Mouse (Mus musculus) myocyte (in vitro differentiated cells): Measurements from ENCODE around the gene Orc3. TPM values are rescaled to one million over a fixed set of nuclear protein-coding genes. Genes with fewer than 3 reads are reported as not detected.

Experiments
- H3K27me3 ChIP-seq: one replicate; pipeline ENCODE4 v1.6.1; 2011; ENCODE audit not compliant: control insufficient read depth, insufficient read depth, insufficient read length
- H3K36me3 ChIP-seq: one replicate; pipeline ENCODE4 v1.6.1; 2011; ENCODE audit not compliant: control insufficient read depth, insufficient read depth
- H3K4me2 ChIP-seq: one replicate; pipeline ENCODE4 v1.6.1; 2011; ENCODE audit warnings: low read depth, control low read depth
- H3K4me3 ChIP-seq: one replicate; pipeline ENCODE4 v1.5.1; 2011; ENCODE audit warnings: mild to moderate bottlenecking, control low read depth, moderate library complexity
- H3K79me2 ChIP-seq: one replicate; pipeline ENCODE4 v1.6.1; 2011; ENCODE audit not compliant: control insufficient read depth, insufficient read depth
- H3ac ChIP-seq: one replicate; pipeline ENCODE4 v1.6.1; 2011; ENCODE audit not compliant: control insufficient read depth, insufficient read length
- CEBPB ChIP-seq: IDR thresholded peaks from 2 replicates; pipeline ENCODE4 v1.6.1; 2011; ENCODE audit warnings: mild to moderate bottlenecking, moderate library complexity; ENCODE audit not compliant: poor library complexity, insufficient read depth, severe bottlenecking
- E2F4 ChIP-seq: IDR thresholded peaks from one replicate; pipeline ENCODE4 v1.6.1; 2011; ENCODE audit warnings: mild to moderate bottlenecking, control low read depth, moderate library complexity; ENCODE audit not compliant: insufficient read depth
- MAX ChIP-seq: IDR thresholded peaks from one replicate; pipeline ENCODE4 v1.6.1; 2011; ENCODE audit warnings: low read depth, mild to moderate bottlenecking, control low read depth
- MYOD1 ChIP-seq, 3 experiments: IDR thresholded peaks; one replicate each; pipeline ENCODE4 v1.6.1; 2011; ENCODE audit warnings: control low read depth in 2 of 3, low read depth in 2 of 3, mild to moderate bottlenecking in 2 of 3, moderate library complexity in 1 of 3; ENCODE audit not compliant: insufficient read length in 2 of 3, control insufficient read depth in 1 of 3
- MYOG ChIP-seq, 3 experiments: IDR thresholded peaks; one replicate each; pipeline ENCODE4 v1.6.1; 2011; ENCODE audit warnings: control low read depth in 2 of 3, low read depth in 2 of 3, mild to moderate bottlenecking in 2 of 3; ENCODE audit not compliant: insufficient read length in 2 of 3, control insufficient read depth in 1 of 3, insufficient read depth in 1 of 3
- POLR2A ChIP-seq: IDR thresholded peaks from one replicate; pipeline ENCODE4 v1.6.1; 2011; ENCODE audit warnings: low read depth, mild to moderate bottlenecking, control low read depth, moderate library complexity; ENCODE audit not compliant: insufficient read length
- POLR2AphosphoS2 ChIP-seq: IDR thresholded peaks from one replicate; pipeline ENCODE4 v1.6.1; 2011; ENCODE audit warnings: low read depth, control low read depth; ENCODE audit not compliant: insufficient read length
- REST ChIP-seq: IDR thresholded peaks from one replicate; pipeline ENCODE4 v1.6.1; 2011; ENCODE audit warnings: mild to moderate bottlenecking, control low read depth, moderate library complexity; ENCODE audit not compliant: insufficient read depth, insufficient read length
- SRF ChIP-seq: IDR thresholded peaks from one replicate; pipeline ENCODE4 v1.6.1; 2011; ENCODE audit warnings: low read depth; ENCODE audit not compliant: control insufficient read depth, insufficient read length
- TCF12 ChIP-seq: IDR thresholded peaks from one replicate; pipeline ENCODE4 v1.6.1; 2011; ENCODE audit warnings: mild to moderate bottlenecking, control low read depth; ENCODE audit not compliant: poor library complexity, insufficient read depth, severe bottlenecking
- TCF3 ChIP-seq: IDR thresholded peaks from one replicate; pipeline ENCODE4 v1.6.1; 2011; ENCODE audit warnings: low read depth, control low read depth; ENCODE audit not compliant: insufficient read length
- USF1 ChIP-seq: IDR thresholded peaks from one replicate; pipeline ENCODE4 v1.6.1; 2011; ENCODE audit warnings: low read depth, mild to moderate bottlenecking, control low read depth, moderate library complexity
- polyA plus RNA-seq: library from polyadenylated mRNA; unstranded; fragments of >200 nt; fragmentation: generic; extraction: Trizol; gene quantifications from one replicate; pipeline ENCODE4 v1.2.1, GENCODE M21; 2012; ENCODE audit warnings: missing spikeins

Orc3 gene
- polyA plus RNA-seq, 1 experiment = 20.0 TPM

- H3K36me3 ChIP-seq = peaks cover 10% of the 10 kb centered on the region
- no peaks in the 10 kb centered on the region for H3K27me3 ChIP-seq
- H3K4me3 ChIP-seq = no peak overlapping the region
- no peak overlapping the region for H3ac ChIP-seq
- no peak for TF ChIP-seq POLR2A
- no peak for TF ChIP-seq REST
- no peak for TF ChIP-seq MYOG (IDR thresholded peaks at IDR 0.05; ENCODE audit: control insufficient read depth in 1 of 3, insufficient read depth in 1 of 3, insufficient read length in 2 of 3, low read depth in 2 of 3)
- no peak for TF ChIP-seq TCF12
- TF ChIP-seq E2F4 = no peak
- no peak for TF ChIP-seq MAX
- no peak for TF ChIP-seq SRF
- TF ChIP-seq POLR2AphosphoS2 = no peak
- no peak for TF ChIP-seq CEBPB
- TF ChIP-seq MYOD1 (IDR thresholded peaks at IDR 0.05; ENCODE audit: control insufficient read depth in 1 of 3, insufficient read length in 2 of 3, low read depth in 2 of 3) = no peak
- TF ChIP-seq TCF3 = no peak
- TF ChIP-seq USF1 = no peak
- no peak overlapping the region for H3K4me2 ChIP-seq
- no peaks in the 10 kb centered on the region for H3K79me2 ChIP-seq
These were observed 23.1 kb upstream of the Orc3 start for GRCm38 (mm10) chr4:34637851-34638250.

GRCm38 (mm10) chr4:34637386-34637785 lies 22.6 kb upstream of the Orc3 start:
- H3K36me3 ChIP-seq = peaks cover 10% of the 10 kb centered on the region
- no peaks in the 10 kb centered on the region for H3K27me3 ChIP-seq
- H3K4me3 ChIP-seq = no peak overlapping the region
- no peaks in the 10 kb centered on the region for H3K79me2 ChIP-seq
- no peak overlapping the region for H3ac ChIP-seq
- TF ChIP-seq USF1 = no peak
- no peak for TF ChIP-seq E2F4
- no peak for TF ChIP-seq CEBPB
- TF ChIP-seq MYOD1 (IDR thresholded peaks at IDR 0.05; ENCODE audit: control insufficient read depth in 1 of 3, insufficient read length in 2 of 3, low read depth in 2 of 3) = no peak
- TF ChIP-seq TCF12 = no peak
- no peak for TF ChIP-seq MYOG (IDR thresholded peaks at IDR 0.05; ENCODE audit: control insufficient read depth in 1 of 3, insufficient read depth in 1 of 3, insufficient read length in 2 of 3, low read depth in 2 of 3)
- TF ChIP-seq REST = no peak
- TF ChIP-seq TCF3 = no peak
- TF ChIP-seq SRF = no peak
- TF ChIP-seq MAX = no peak
- no peak for TF ChIP-seq POLR2AphosphoS2
- no peak for TF ChIP-seq POLR2A
- H3K4me2 ChIP-seq = no peak overlapping the region

DNA sequence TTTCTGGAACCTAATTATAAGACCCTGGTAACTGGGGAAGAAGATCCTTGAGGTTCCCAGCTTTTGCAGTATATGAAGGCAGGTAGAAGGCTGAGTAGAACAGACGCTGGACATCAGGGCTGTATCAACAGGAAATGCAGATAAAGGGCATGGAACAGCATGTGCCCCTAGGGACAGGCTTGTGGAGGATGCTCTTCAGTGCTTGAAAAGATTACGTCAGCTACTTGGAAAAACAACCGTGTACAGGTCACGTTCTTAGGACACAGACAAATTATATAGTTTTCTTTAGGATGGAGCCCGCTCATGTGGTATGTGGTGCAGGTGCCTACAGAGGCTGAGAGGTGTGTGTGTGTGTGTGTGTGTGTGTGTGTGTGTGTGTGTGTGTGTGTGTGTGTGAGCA lies 21.3 kb upstream of the Orc3 start:
- peaks cover 9% of the 10 kb centered on the region for H3K36me3 ChIP-seq
- TF ChIP-seq SRF = no peak
- no peak for TF ChIP-seq MYOD1 (IDR thresholded peaks at IDR 0.05; ENCODE audit: control insufficient read depth in 1 of 3, insufficient read length in 2 of 3, low read depth in 2 of 3)
- no peak for TF ChIP-seq REST
- TF ChIP-seq POLR2AphosphoS2 = no peak
- no peak for TF ChIP-seq E2F4
- TF ChIP-seq MAX = no peak
- no peak for TF ChIP-seq TCF3
- no peak for TF ChIP-seq TCF12
- TF ChIP-seq CEBPB = no peak
- TF ChIP-seq POLR2A = no peak
- no peak for TF ChIP-seq MYOG (IDR thresholded peaks at IDR 0.05; ENCODE audit: control insufficient read depth in 1 of 3, insufficient read depth in 1 of 3, insufficient read length in 2 of 3, low read depth in 2 of 3)
- TF ChIP-seq USF1 = no peak
- no peak overlapping the region for H3ac ChIP-seq
- H3K4me2 ChIP-seq = no peak overlapping the region
- no peaks in the 10 kb centered on the region for H3K79me2 ChIP-seq
- H3K27me3 ChIP-seq = no peaks in the 10 kb centered on the region
- H3K4me3 ChIP-seq = no peak overlapping the region

DNA sequence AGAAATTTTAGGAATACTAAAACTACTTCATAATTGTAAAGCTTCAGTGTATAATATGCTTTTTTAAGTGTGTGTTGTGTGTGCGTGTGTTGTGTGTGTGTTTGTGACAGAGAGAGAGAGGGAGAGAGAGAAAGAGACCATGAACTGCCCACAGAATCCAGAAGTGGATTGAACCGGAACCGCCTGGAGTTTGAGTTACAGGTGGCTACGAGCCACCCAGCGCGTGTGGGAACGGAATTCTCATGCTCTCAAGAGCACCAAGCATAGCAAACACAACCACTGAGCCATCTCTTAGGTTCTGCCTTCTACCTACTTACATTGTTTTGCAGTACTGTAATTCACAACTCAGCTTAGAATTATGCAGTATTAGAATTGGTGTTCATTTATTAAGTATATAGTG lies 19.4 kb upstream of the Orc3 start:
- no peaks in the 10 kb centered on the region for H3K79me2 ChIP-seq
- peaks cover 2% of the 10 kb centered on the region for H3K36me3 ChIP-seq
- H3K4me2 ChIP-seq = no peak overlapping the region
- no peak for TF ChIP-seq SRF
- TF ChIP-seq E2F4 = no peak
- TF ChIP-seq REST = no peak
- TF ChIP-seq TCF12 = no peak
- no peak for TF ChIP-seq MYOD1 (IDR thresholded peaks at IDR 0.05; ENCODE audit: control insufficient read depth in 1 of 3, insufficient read length in 2 of 3, low read depth in 2 of 3)
- TF ChIP-seq POLR2A = no peak
- TF ChIP-seq MAX = no peak
- TF ChIP-seq POLR2AphosphoS2 = no peak
- no peak for TF ChIP-seq TCF3
- TF ChIP-seq USF1 = no peak
- no peak for TF ChIP-seq CEBPB
- TF ChIP-seq MYOG (IDR thresholded peaks at IDR 0.05; ENCODE audit: control insufficient read depth in 1 of 3, insufficient read depth in 1 of 3, insufficient read length in 2 of 3, low read depth in 2 of 3) = no peak
- H3K4me3 ChIP-seq = no peak overlapping the region
- H3ac ChIP-seq = no peak overlapping the region
- H3K27me3 ChIP-seq = no peaks in the 10 kb centered on the region
